Mouse (Mus musculus): ENCODE results near the gene Ssu72. TPM values are rescaled to one million over a fixed set of nuclear protein-coding genes. Genes with fewer than 3 reads are reported as not detected.

Ssu72 gene
- polyA plus RNA-seq, 1 experiment from 2014 or later: 166 TPM

DNA sequence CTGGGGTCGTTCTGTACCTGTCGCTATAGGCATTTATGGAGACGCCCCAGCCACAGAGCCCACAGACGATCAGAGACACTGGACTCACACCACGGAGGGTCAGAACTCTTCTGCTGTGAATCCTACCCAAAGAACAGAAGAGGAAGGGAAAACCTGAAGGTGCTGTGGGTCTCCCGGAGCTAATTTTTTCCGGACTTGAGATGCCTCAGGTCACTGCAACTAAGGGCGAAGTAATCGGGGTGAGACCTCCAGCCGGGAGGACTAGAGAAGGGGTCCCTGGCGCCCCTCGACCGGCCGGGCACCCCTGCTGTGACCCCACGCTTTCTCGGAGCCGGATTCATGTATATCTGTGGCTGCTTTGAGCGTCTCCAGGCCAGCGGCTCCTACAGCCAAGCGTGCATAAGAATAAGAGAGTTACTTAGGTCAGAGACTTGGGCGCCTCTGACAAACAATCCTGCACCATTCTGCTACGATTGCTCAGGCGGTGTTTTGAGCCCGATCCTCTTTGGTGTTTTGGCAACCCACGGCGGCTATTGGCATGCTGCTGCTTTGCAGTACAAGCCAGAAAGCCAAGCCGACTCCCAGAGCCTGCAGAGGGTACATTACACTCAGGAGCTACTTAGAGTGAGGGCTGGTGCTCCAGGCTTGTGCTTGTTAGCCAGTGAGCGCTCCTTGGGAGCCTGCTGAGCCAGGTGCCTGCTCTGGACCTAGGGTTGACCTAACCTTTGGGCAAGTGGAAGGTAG is 56.9 kb downstream of the Ssu72 start:
- Histone ChIP-seq H3K27ac (replicated peaks) (peak overlapping the region; percentile 37; the same call in 1 of the 2 replicates), H3K9ac (peak overlapping the region; percentile 70), H3K9me3 (no peaks in the 10 kb centered on the region), H3K36me3 (no peaks in the 10 kb centered on the region; the same call in 1 of the 2 replicates), H3K4me3 (peak overlapping the region; percentile 91), H3K4me1 (replicated peaks) (peaks cover 32% of the 10 kb centered on the region), H3K27me3 (no peaks in the 10 kb centered on the region), H3K4me2 (peak overlapping the region; percentile 99)
- no peak; the same call in 1 of the 2 replicates for ATAC-seq (ENCODE audit: low FRiP score, low read depth)
- 2% methylated on average over 28 of the region's 28 CpGs for WGBS

DNA sequence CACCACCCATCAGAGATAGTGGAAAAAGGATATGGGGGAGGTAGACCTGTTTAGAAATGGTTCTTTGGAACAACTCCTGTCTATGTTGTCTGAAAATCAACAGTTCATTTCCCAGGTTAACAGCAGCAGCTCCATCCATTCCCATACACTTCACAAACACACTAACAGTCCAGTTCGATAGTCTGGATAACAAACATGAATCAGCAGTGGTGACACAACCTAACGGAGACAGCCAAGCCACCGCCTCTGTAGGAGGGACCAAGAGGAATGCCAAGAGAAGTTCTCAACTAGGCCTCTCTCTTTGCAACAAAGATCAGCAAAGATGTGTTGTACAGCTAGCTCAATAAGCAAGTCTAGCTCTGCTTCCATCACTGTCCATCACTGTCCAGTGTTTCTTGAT is 57.8 kb downstream of the Ssu72 start:
- WGBS: 90% methylated on average over 3 of the region's 3 CpGs
- H3K27ac ChIP-seq (replicated peaks): no peak overlapping the region
- ATAC-seq (ENCODE audit: low FRiP score, low read depth): no peak

DNA sequence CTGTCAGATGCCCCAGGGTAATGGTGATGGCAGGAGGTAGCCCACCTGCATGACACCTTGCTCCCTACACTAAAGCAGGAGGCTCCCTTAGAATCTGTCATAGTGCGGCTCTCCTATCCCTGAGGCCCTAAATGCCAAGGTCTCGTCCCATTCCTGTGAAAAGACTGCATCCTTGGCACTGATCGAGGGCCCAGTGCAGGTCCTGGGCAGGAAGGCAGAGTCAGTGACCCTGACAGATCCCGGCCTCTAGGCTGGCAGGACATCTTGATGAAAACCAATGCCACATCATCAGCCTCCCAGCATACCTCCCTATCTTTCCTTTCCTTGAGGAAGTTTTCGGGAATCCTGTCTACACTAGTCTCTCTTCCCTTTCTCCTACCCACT is 64.9 kb downstream of the Ssu72 start:
- peak overlapping the region; percentile 72; the same call in 1 of the 2 replicates for H3K27ac ChIP-seq (replicated peaks)
- peak overlapping the region; percentile 87 for H3K4me2 ChIP-seq
- ATAC-seq (ENCODE audit: low FRiP score, low read depth): no peak
- no peaks in the 10 kb centered on the region for H3K9me3 ChIP-seq
- H3K4me3 ChIP-seq: peak overlapping the region; percentile 50
- peak overlapping the region; percentile 77 for H3K9ac ChIP-seq
- H3K27me3 ChIP-seq: peaks cover 12% of the 10 kb centered on the region
- no peaks in the 10 kb centered on the region for H3K36me3 ChIP-seq
- peaks cover 27% of the 10 kb centered on the region for H3K4me1 ChIP-seq (replicated peaks)
- 64% methylated on average over 5 of the region's 5 CpGs for WGBS

More for the DNA sequence above, 57.8 kb downstream of the Ssu72 start:
- Histone ChIP-seq H3K9ac (no peak overlapping the region), H3K4me2 (peak overlapping the region; percentile 99; the same call in 1 of the 2 replicates), H3K4me1 (replicated peaks) (peaks cover 32% of the 10 kb centered on the region), H3K4me3 (no peak overlapping the region), H3K9me3 (no peaks in the 10 kb centered on the region), H3K36me3 (no peaks in the 10 kb centered on the region), H3K27me3 (no peaks in the 10 kb centered on the region)

DNA sequence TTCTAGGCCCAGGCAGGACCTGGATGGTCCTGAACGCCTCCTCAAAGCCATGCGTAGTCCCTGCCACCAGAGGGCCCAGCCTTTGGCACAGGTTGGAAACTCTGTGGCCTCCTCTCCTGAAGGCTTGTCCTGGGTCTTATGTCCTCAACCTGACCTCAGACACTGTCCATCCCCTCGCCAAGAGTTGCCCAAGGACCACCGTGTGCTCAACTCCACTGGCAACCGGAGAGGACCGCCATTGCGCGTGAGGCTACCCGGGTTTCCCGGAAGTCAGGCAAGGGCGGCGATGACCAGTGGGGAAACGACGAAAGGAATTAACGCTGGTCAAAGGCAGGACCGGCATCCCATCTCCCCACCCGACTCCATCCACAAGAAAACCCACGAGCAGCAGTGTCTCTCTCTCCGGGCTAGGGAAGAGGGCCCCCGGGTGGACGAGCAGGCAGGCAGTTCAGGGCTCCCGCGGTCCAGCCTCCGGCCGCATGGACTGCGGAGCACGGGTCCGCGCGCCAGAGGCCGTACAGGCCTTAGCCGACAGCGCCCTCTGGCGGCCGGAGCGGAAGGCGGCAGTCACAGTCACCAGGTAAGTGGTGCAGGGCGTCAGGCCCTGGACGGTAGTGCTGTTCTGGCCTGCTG is 65.4 kb downstream of the Ssu72 start:
- Histone ChIP-seq H3K4me1 (replicated peaks) (peaks cover 31% of the 10 kb centered on the region), H3K9me3 (no peaks in the 10 kb centered on the region), H3K36me3 (no peaks in the 10 kb centered on the region), H3K27ac (replicated peaks) (peak overlapping the region; percentile 72), H3K4me2 (peak overlapping the region; percentile 87), H3K27me3 (peaks cover 12% of the 10 kb centered on the region), H3K9ac (peak overlapping the region; percentile 77), H3K4me3 (peak overlapping the region; percentile 50)
- WGBS: 1% methylated on average over 39 of the region's 39 CpGs
- ATAC-seq (ENCODE audit: low FRiP score, low read depth): peak; percentile 77

GRCm38 (mm10) chr4:155770626-155771025 is 66.0 kb downstream of the Ssu72 start:
- Histone ChIP-seq H3K9ac (peak overlapping the region; percentile 77), H3K4me2 (peak overlapping the region; percentile 87), H3K4me3 (peak overlapping the region; percentile 50), H3K4me1 (replicated peaks) (peaks cover 38% of the 10 kb centered on the region), H3K27ac (replicated peaks) (0 out of 2 replicates have a peak overlapping the region, but pooled peaks have one; percentile 72), H3K9me3 (no peaks in the 10 kb centered on the region), H3K36me3 (no peaks in the 10 kb centered on the region), H3K27me3 (peaks cover 12% of the 10 kb centered on the region)
- 38% methylated on average over 24 of the region's 24 CpGs for WGBS
- peak; percentile 8; the same call in 1 of the 2 replicates for ATAC-seq (ENCODE audit: low FRiP score, low read depth)

GRCm38 (mm10) chr4:155771706-155772105 is 67.1 kb downstream of the Ssu72 start:
- H3K27me3 ChIP-seq: peaks cover 12% of the 10 kb centered on the region

DNA sequence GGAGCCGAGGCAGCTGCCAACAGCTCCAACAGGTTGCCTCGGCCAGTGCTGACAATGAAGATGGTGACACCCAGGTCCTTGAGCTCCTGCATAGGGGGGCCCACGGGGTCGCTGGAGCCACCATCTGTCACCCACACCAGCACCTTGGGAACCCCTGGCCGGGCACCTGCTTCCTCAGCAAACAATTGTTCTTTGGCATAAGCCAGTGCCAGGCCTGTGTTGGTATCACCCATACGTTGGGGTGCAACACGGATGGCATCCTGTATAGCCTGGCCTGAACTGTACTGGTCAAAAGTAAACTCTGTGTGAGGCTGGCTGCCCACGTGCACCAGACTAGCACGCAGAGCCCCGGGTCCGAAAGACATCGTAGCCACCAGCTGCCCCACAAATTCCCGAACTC is 68.2 kb downstream of the Ssu72 start:
- peaks cover 12% of the 10 kb centered on the region for H3K27me3 ChIP-seq
- H3K27ac ChIP-seq (replicated peaks): no peak overlapping the region
- H3K4me3 ChIP-seq: 0 out of 2 replicates have a peak overlapping the region, but pooled peaks have one; percentile 39
- WGBS: 89% methylated on average over 13 of the region's 13 CpGs
- H3K9ac ChIP-seq: no peak overlapping the region
- no peak for ATAC-seq (ENCODE audit: low FRiP score, low read depth)
- H3K4me2 ChIP-seq: peak overlapping the region; percentile 65
- H3K9me3 ChIP-seq: no peaks in the 10 kb centered on the region
- peaks cover 42% of the 10 kb centered on the region for H3K4me1 ChIP-seq (replicated peaks)
- H3K36me3 ChIP-seq: no peaks in the 10 kb centered on the region

More at GRCm38 (mm10) chr4:155771706-155772105, 67.1 kb downstream of the Ssu72 start:
- Histone ChIP-seq H3K9ac (no peak overlapping the region), H3K4me3 (no peak overlapping the region), H3K36me3 (no peaks in the 10 kb centered on the region), H3K27ac (replicated peaks) (no peak overlapping the region), H3K4me2 (peak overlapping the region; percentile 13; the same call in 1 of the 2 replicates), H3K4me1 (replicated peaks) (peaks cover 42% of the 10 kb centered on the region), H3K9me3 (no peaks in the 10 kb centered on the region)
- 76% methylated on average over 2 of the region's 2 CpGs for WGBS
- no peak for ATAC-seq (ENCODE audit: low FRiP score, low read depth)

GRCm38 (mm10) chr4:155773335-155774078 is 68.9 kb downstream of the Ssu72 start:
- Histone ChIP-seq H3K4me1 (replicated peaks) (peaks cover 42% of the 10 kb centered on the region), H3K9ac (peak overlapping the region; percentile 34; the same call in 1 of the 2 replicates), H3K27ac (replicated peaks) (peak overlapping the region; percentile 75; the same call in 1 of the 2 replicates), H3K36me3 (no peaks in the 10 kb centered on the region), H3K4me3 (peak overlapping the region; percentile 39), H3K4me2 (peak overlapping the region; percentile 65), H3K27me3 (peaks cover 12% of the 10 kb centered on the region), H3K9me3 (no peaks in the 10 kb centered on the region)
- WGBS: 40% methylated on average over 5 of the region's 5 CpGs
- ATAC-seq (ENCODE audit: low FRiP score, low read depth): no peak

DNA sequence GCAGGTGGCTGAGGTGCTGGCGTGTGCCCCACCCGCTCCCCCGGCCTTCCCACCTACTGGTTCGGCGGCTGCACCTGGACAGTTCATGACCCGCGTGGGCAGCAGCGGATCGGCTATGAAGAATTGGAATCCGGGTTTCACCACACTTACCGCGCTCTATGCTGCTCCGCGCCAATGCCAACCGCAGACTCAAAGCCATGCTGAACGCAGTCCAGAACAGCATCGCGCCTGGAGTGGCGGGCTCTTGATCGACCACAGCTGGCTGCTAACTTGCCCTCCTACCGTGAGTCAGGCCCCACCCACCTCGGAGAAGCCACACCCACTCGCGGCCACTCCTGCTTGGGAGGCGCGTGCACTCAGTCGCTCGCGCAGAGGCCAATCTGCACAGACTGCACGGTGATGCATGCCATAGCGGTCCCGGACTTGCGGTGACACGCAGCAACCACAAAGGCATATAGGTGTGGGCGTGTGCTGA is 69.7 kb downstream of the Ssu72 start, which contains the start of gene Vwa1:
Gene Vwa1 (minus strand): TSS at position 419 of the 475 bp plus-strand sequence.
- H3K9ac ChIP-seq: peak within 1 kb of the TSS; percentile 34
- 1% methylated on average over 35 of the region's 35 CpGs for WGBS

DNA sequence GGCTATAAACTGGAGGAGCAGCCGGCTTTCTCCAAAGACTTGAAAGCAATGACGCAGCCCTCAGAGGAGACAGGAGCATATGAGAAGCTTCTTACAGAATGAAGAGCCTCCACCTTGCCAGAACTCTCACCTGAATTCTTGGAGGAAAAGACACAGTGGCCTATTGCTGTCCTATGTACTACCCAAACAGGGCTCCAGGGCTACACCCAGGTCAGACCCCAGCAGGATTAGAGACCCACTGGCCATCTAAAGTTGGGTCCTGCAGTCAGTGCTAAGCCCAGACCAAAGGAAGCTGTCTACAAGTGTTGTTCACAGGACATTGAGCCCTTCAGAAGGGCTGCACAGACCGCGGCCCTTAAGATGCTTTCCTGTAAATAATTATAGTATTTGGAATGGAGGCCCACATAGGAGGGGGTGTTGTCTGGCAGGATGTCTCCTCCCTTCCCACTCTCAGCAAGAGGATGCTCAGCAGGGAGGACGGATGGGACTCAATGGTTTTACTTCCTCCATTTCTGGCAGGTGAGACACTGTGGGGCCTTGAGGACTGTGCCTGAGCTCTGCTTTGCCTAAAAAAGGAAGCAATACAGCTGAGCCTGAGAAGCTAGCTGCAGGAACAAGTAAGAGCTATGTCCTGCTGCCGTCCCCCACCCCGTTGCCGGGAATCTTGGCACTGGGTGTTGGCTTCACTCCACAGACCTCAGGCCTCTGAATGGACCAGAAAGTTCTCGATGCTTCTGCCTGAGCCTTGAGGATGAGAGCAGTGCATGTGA is 70.6 kb downstream of the Ssu72 start:
- peaks cover 12% of the 10 kb centered on the region for H3K27me3 ChIP-seq
- H3K4me2 ChIP-seq: peak overlapping the region; percentile 65
- H3K9me3 ChIP-seq: no peaks in the 10 kb centered on the region
- peak overlapping the region; percentile 75 for H3K27ac ChIP-seq (replicated peaks)
- 0 out of 2 replicates have a peak, but pooled peaks have one; percentile 14 for ATAC-seq (ENCODE audit: low FRiP score, low read depth)
- H3K4me1 ChIP-seq (replicated peaks): peaks cover 33% of the 10 kb centered on the region
- peak overlapping the region; percentile 34 for H3K9ac ChIP-seq
- H3K36me3 ChIP-seq: no peaks in the 10 kb centered on the region
- H3K4me3 ChIP-seq: peak overlapping the region; percentile 39
- 53% methylated on average over 9 of the region's 9 CpGs for WGBS

More for the DNA sequence above, 69.7 kb downstream of the Ssu72 start, which contains the start of gene Vwa1:
- Histone ChIP-seq H3K36me3 (no peaks in the 10 kb centered on the region), H3K4me1 (replicated peaks) (peaks cover 40% of the 10 kb centered on the region), H3K4me2 (peak within 1 kb of the TSS; percentile 65), H3K27me3 (peaks cover 12% of the 10 kb centered on the region), H3K4me3 (peak within 1 kb of the TSS; percentile 39), H3K27ac (replicated peaks) (peak within 1 kb of the TSS; percentile 75), H3K9me3 (no peaks in the 10 kb centered on the region)
- peak; percentile 85 for ATAC-seq (ENCODE audit: low FRiP score, low read depth)

- H3K36me3 ChIP-seq: no peaks in the 10 kb centered on the region
- H3K9me3 ChIP-seq: no peaks in the 10 kb centered on the region
- WGBS: 71% methylated on average over 3 of the region's 3 CpGs
- H3K27ac ChIP-seq (replicated peaks): peak overlapping the region; percentile 55
- H3K27me3 ChIP-seq: peaks cover 12% of the 10 kb centered on the region
- no peak overlapping the region for H3K9ac ChIP-seq
- no peak overlapping the region for H3K4me2 ChIP-seq
- ATAC-seq (ENCODE audit: low FRiP score, low read depth): no peak
- H3K4me3 ChIP-seq: no peak overlapping the region
- peaks cover 27% of the 10 kb centered on the region for H3K4me1 ChIP-seq (replicated peaks)
Measured at GRCm38 (mm10) chr4:155775855-155776254, 71.3 kb downstream of the Ssu72 start.
